Mouse (Mus musculus): ENCODE results near the gene Mrps7.

Mrps7 gene

GRCm38 (mm10) chr11:115603476-115604303 is at the start of gene Mrps7, which contains the start of gene Gga3:
Mrps7 (plus strand) TSS chr11:115603925.
Gga3 (minus strand) TSS chr11:115604051.
- peak; percentile 96 for DNase-seq (ENCODE audit: low read depth)

- DNase-seq (ENCODE audit: low read depth) = no peak
Measured at GRCm38 (mm10) chr11:115555717-115556116, 48.0 kb upstream of the Mrps7 start.

- no peak for DNase-seq (ENCODE audit: low read depth)
Measured at GRCm38 (mm10) chr11:115563406-115563805, 40.3 kb upstream of the Mrps7 start.

GRCm38 (mm10) chr11:115564064-115564809 is 39.5 kb upstream of the Mrps7 start, which contains the start of gene Nup85:
Nup85 (plus strand) TSS chr11:115564434.
- peak; percentile 98 for DNase-seq (ENCODE audit: low read depth)

GRCm38 (mm10) chr11:115564961-115565360 is 38.8 kb upstream of the Mrps7 start:
- peak; percentile 18 for DNase-seq (ENCODE audit: low read depth)

- DNase-seq (ENCODE audit: low read depth) = no peak
Measured at GRCm38 (mm10) chr11:115579080-115579479, 24.6 kb upstream of the Mrps7 start.

GRCm38 (mm10) chr11:115582913-115583606 is 20.7 kb upstream of the Mrps7 start:
- DNase-seq (ENCODE audit: low read depth) = no peak

GRCm38 (mm10) chr11:115584376-115585073 is 19.2 kb upstream of the Mrps7 start:
- DNase-seq (ENCODE audit: low read depth) = no peak

- DNase-seq (ENCODE audit: low read depth) = no peak
Measured at GRCm38 (mm10) chr11:115585573-115586100, 18.1 kb upstream of the Mrps7 start.

- no peak for DNase-seq (ENCODE audit: low read depth)
Measured at GRCm38 (mm10) chr11:115586403-115586802, 17.3 kb upstream of the Mrps7 start.

GRCm38 (mm10) chr11:115587984-115588383 is 15.7 kb upstream of the Mrps7 start:
- DNase-seq (ENCODE audit: low read depth) = no peak

- DNase-seq (ENCODE audit: low read depth) = no peak
Measured at GRCm38 (mm10) chr11:115590526-115591075, 13.1 kb upstream of the Mrps7 start.

- DNase-seq (ENCODE audit: low read depth) = no peak
Measured at GRCm38 (mm10) chr11:115595209-115595608, 8.5 kb upstream of the Mrps7 start.

- DNase-seq (ENCODE audit: low read depth) = no peak
Measured at GRCm38 (mm10) chr11:115598309-115598708, 5.4 kb upstream of the Mrps7 start.

GRCm38 (mm10) chr11:115599722-115600121 is 4.0 kb upstream of the Mrps7 start:
- no peak for DNase-seq (ENCODE audit: low read depth)

GRCm38 (mm10) chr11:115600743-115601142 is 3.0 kb upstream of the Mrps7 start:
- DNase-seq (ENCODE audit: low read depth) = no peak

- DNase-seq (ENCODE audit: low read depth) = no peak
Measured at GRCm38 (mm10) chr11:115601174-115601573, 2.6 kb upstream of the Mrps7 start.

- no peak for DNase-seq (ENCODE audit: low read depth)
Measured at GRCm38 (mm10) chr11:115603128-115603475, 623 bp upstream of the Mrps7 start.

GRCm38 (mm10) chr11:115604304-115604696 is 575 bp downstream of the Mrps7 start:
- DNase-seq (ENCODE audit: low read depth) = no peak

- no peak for DNase-seq (ENCODE audit: low read depth)
Measured at GRCm38 (mm10) chr11:115606733-115607132, 3.0 kb downstream of the Mrps7 start.
